Mouse (Mus musculus) c-Kit-negative CD71-positive TER-119-positive erythroid progenitor cells, embryonic 14.5 days (primary cell): Measurements from ENCODE around the gene Eif2d.

Source experiments
- DNase-seq: peaks from one replicate; pipeline ENCODE4 v3.0.0-alpha.2; 2013; ENCODE audit warnings: low read depth, low spot score

The Eif2d gene

DNA sequence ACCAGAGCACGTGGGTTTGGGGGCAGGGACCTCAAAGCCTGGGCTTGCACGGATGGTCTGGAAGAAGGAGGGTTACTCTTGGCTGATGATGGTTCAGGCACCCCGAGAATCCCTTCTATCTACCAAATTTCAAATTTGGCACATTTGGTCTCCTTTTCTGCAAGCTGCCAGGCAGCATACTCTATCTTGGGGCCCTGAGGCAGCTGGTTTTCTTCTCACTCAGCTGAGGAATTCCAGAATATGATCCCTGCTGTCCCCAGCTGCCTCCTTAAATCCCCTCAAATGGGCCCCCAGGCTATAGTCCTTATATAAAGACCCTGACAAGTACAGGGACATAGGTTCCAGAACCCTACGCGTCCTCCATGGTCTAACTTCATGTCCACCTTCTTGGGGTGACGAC is 60.4 kb downstream of the Eif2d start:
- DNase-seq: no peak

- DNase-seq: no peak
Observed at GRCm38 (mm10) chr1:131218933-131219332, 66.0 kb downstream of the Eif2d start.

DNA sequence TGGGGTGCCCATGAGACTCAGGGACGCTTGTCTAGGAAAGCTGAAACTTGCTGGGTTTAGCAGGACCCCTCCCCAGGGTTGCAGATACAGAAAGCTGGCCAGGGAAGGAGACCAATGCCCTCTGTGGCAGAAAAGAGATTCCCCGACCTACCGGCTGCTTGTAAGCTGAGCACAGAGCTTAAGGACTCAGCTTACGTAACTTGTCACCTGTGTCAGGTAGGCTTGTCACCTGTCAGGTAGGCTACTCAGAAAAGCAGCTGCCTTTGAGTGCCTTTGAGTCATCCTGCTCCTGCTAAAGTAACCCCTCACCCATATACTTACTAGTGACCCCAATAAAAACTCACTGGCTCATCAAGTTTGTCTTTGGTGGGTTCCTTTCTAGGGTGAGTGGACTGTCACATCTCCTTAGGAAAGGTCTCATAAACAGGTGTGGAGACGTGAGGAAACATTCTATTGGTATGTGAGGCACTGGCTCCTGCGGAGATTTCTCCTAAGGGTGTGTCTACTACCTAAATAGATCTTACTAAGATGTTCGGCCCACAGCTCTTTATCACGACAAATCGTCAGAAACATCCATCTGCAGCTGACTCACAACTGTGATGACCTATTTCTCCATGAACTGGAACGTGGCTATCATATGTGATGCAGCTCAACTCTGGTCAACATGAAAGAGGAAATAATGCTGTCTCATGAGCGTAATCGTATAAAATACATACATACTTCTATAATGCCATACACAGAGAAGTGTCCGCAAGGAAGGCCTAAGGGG is 69.0 kb downstream of the Eif2d start:
- DNase-seq: no peak

GRCm38 (mm10) chr1:131223345-131223744 is 70.4 kb downstream of the Eif2d start:
- no peak for DNase-seq

- DNase-seq: no peak
Observed at GRCm38 (mm10) chr1:131224848-131225471, 72.0 kb downstream of the Eif2d start.

GRCm38 (mm10) chr1:131228225-131228624 is 75.2 kb downstream of the Eif2d start:
- no peak for DNase-seq

DNA sequence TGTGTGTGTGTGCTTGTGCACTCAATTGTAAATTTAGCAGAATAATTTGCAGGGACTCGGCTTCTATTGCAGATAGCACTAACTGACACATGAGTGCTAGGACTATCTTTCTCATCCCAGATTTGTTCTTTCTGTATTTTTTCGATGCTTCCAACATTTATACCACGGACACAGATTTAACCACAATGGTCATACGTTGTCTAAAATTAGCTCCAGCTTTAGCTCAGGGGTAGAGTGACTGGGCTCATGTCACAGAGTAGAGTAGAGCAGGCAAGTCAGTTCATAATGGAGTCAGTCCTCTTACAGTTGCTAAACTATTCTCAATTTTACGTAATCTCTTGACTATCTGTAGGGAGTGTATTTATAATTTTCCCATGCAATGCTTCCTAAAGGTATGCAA is 75.7 kb downstream of the Eif2d start:
- DNase-seq: no peak

DNA sequence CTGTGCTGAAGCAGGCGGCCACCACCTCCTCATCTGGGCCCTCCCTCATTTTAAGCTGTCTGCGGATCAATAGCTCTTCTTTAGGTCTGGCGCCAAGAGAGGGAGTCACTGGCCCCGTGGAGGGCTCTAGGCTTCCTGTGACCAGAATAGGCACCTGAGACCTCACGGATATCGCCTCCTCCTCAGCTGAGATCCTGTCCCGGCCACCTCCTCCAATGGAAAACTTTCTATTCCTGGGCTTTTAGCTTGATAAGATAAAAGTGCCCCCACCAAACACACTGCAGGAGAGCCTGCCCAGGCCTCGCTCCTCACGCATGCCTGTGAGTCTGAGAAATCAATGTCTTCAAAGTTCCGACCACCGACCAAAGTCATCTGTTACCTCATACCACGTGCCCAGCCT is 80.5 kb downstream of the Eif2d start:
- DNase-seq: no peak

DNA sequence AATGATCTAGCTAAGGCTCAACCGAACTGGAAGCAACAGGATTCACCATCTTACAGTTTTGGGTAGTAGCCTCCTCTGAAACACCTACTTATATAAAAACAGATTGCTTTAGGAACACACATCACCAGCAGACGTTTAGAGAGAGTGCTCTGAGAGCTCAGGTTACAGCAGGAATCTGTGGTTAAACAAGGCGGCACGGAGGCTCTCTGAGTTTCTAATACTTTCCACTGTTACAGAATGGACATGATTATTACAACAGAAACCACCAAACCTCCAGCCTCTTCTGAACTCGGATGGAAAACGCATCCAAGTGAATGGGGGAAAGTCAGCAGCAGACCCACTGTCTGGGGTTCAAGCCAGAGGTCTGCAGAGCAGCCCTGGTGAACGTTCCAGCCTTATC is 83.1 kb downstream of the Eif2d start:
- no peak for DNase-seq
